ENCODE assay signal across 24 mouse cellular contexts in the genomic region with DNA sequence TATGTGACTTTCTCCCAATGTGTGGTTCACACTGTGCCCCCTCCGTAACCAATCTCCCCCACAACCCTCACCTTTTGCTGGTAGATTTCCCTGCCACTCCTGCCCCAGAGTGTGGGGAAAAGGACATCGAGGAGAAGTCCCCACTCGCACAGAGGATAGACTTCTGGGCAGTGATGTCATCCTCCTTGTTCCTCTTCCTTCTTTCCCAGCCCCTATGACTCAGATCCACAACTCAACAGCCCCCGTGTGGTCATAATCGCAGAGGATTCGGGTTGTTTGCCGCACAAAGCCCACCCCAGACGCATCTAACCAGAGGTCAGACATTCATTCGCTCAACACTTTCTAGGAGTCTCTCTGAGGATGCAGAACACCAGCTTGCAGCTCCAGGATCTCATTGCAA. TPM values are rescaled to one million over a fixed set of nuclear protein-coding genes. Genes with fewer than 3 reads are reported as not detected.
DNase-seq lines count a peak whose midpoint lies in the region; ATAC-seq and TF ChIP-seq lines count a peak whose summit lies in the region.
"Had no signal": no experiment of that assay in that cellular context is flagged by ENCODE, and none has a peak within 500 bp of the region (broad histone marks: within the 10 kb centered on the region; RNA-seq: fewer than 3 reads in every experiment).

No protein-coding gene starts in this region.

- intact Hi-C loops in heart, postnatal 10 days (cut with DNase I) = no loop called here

- no peaks in the 10 kb centered on the region for H3K9me3 ChIP-seq in heart, embryonic 13.5 days
- H3K9me3 ChIP-seq in heart, embryonic 12.5 days (replicated peaks) = no peaks in the 10 kb centered on the region
- H3K9me3 ChIP-seq: embryonic facial prominence, embryonic 15.5 days; limb, embryonic 15.5 days; lung, embryonic 15.5 days; midbrain, embryonic 13.5 days; neural tube, embryonic 12.5 days had no signal

- H3K36me3 ChIP-seq in heart, embryonic 13.5 days = no peaks in the 10 kb centered on the region
- no peaks in the 10 kb centered on the region for H3K36me3 ChIP-seq in heart, embryonic 12.5 days
- H3K36me3 ChIP-seq: embryonic facial prominence, embryonic 15.5 days; limb, embryonic 15.5 days; lung, embryonic 15.5 days; midbrain, embryonic 13.5 days had no signal

- WGBS in heart, embryonic 13.5 days = 56% methylated on average over 9 of the region's 9 CpGs
- 61% methylated on average over 9 of the region's 9 CpGs for WGBS in heart, embryonic 12.5 days
- 41% methylated on average over 9 of the region's 9 CpGs for WGBS in olfactory bulb, adult 2 months

- peaks cover 53% of the 10 kb centered on the region for H3K4me1 ChIP-seq in heart, embryonic 13.5 days
- peaks cover 52% of the 10 kb centered on the region for H3K4me1 ChIP-seq in heart, embryonic 12.5 days (replicated peaks)
- peaks cover 30% of the 10 kb centered on the region for H3K4me1 ChIP-seq in olfactory bulb, adult 2 months (ENCODE audit: control insufficient read depth, insufficient read depth, low read length)

- TF ChIP-seq CTCF in olfactory bulb, adult 2 months (IDR thresholded peaks at IDR 0.05; ENCODE audit: insufficient read depth, low read depth, low read length) = no peak

- H3K4me3 ChIP-seq in heart, embryonic 13.5 days = no peak overlapping the region
- no peak overlapping the region for H3K4me3 ChIP-seq in heart, embryonic 12.5 days
- H3K4me3 ChIP-seq in olfactory bulb, adult 2 months (ENCODE audit: insufficient read depth, low read depth, low read length) = no peak overlapping the region
- H3K4me3 ChIP-seq: embryonic facial prominence, embryonic 15.5 days; left cerebral cortex, adult 2 months; limb, embryonic 15.5 days; lung, embryonic 15.5 days; midbrain, embryonic 13.5 days; neural tube, embryonic 12.5 days had no signal

- TF ChIP-seq POLR2A in olfactory bulb, adult 2 months (IDR thresholded peaks at IDR 0.05; ENCODE audit: insufficient read depth, low read depth, low read length) = no peak

- no peaks in the 10 kb centered on the region for H3K27me3 ChIP-seq in heart, embryonic 13.5 days (replicated peaks)
- no peaks in the 10 kb centered on the region for H3K27me3 ChIP-seq in heart, embryonic 12.5 days (replicated peaks)
- H3K27me3 ChIP-seq: embryonic facial prominence, embryonic 15.5 days; limb, embryonic 15.5 days; lung, embryonic 15.5 days; midbrain, embryonic 13.5 days; neural tube, embryonic 12.5 days had no signal

- no peak overlapping the region for H3K4me2 ChIP-seq in heart, embryonic 13.5 days
- H3K4me2 ChIP-seq in heart, embryonic 12.5 days = no peak overlapping the region
- H3K4me2 ChIP-seq: embryonic facial prominence, embryonic 15.5 days; limb, embryonic 15.5 days; lung, embryonic 15.5 days; midbrain, embryonic 13.5 days; neural tube, embryonic 12.5 days had no signal

- H3K27ac ChIP-seq in heart, embryonic 13.5 days (replicated peaks) = no peak overlapping the region
- no peak overlapping the region for H3K27ac ChIP-seq in heart, embryonic 12.5 days (ENCODE audit: poor library complexity, severe bottlenecking)
- peak overlapping the region; percentile 33 for H3K27ac ChIP-seq in olfactory bulb, adult 2 months (ENCODE audit: insufficient read depth, low read depth, low read length)
- H3K27ac ChIP-seq: embryonic facial prominence, embryonic 15.5 days; kidney, postnatal 0 days; left cerebral cortex, adult 2 months; limb, embryonic 15.5 days; liver, embryonic 14.5 days; lung, embryonic 15.5 days; midbrain, embryonic 13.5 days; neural tube, embryonic 12.5 days had no signal

- no peak for ATAC-seq in heart, embryonic 13.5 days (ENCODE audit: extremely low read depth, insufficient number of reproducible peaks, low FRiP score, low TSS enrichment)
- no peak for ATAC-seq in heart, embryonic 12.5 days (ENCODE audit: insufficient number of reproducible peaks, low FRiP score)
- ATAC-seq in megakaryocyte, adult 5-6 weeks (ENCODE audit: poor library complexity, severe bottlenecking) = peak; percentile 71
- ATAC-seq: forebrain, embryonic 16.5 days; inflammation-experienced regulatory T-cells, adult 6 months; midbrain, embryonic 13.5 days had no signal

- H3K9ac ChIP-seq in heart, embryonic 13.5 days = 0 out of 2 replicates have a peak overlapping the region, but pooled peaks have one; percentile 7
- H3K9ac ChIP-seq in heart, embryonic 12.5 days = no peak overlapping the region
- H3K9ac ChIP-seq: embryonic facial prominence, embryonic 15.5 days; limb, embryonic 15.5 days; liver, embryonic 14.5 days; lung, embryonic 15.5 days; midbrain, embryonic 13.5 days; neural tube, embryonic 12.5 days had no signal

- DNase-seq in NIH3T3 (ENCODE audit: low read depth) = peak; percentile 25
- no peak for DNase-seq in cerebellum, adult 9-10 months
- no peak for DNase-seq in frontal cortex, adult 2 months (ENCODE audit: extremely low spot score in 1 of 2, low spot score in 1 of 2)
- no peak for DNase-seq in heart, postnatal 10 days
- DNase-seq: B cell, adult 2 months; gastrocnemius, postnatal 25 days; kidney, adult 2 months; layer of hippocampus, adult 9-11 months; left cerebral cortex, postnatal 4 days; thymus, postnatal 25 days had no signal

RNA-seq across cellular contexts. Expression of gene Cd276, which starts 3.2 kb away (rescaled TPM):
- polyA plus RNA-seq in heart, embryonic 13.5 days (2015; fragmentation: Nextera tagmentation; extraction: Ambion mirVana) = 32.1 and 34.1 TPM in 2 replicates
- polyA plus RNA-seq in heart, embryonic 12.5 days (2016; fragmentation: Nextera tagmentation; extraction: Ambion mirVana) = 39.2 and 42.4 TPM in 2 replicates
- total RNA-seq in megakaryocyte, adult 5-6 weeks (2015) = 0.11 and 0.40 TPM in 2 replicates
- total RNA-seq in megakaryocyte, adult 5-6 weeks (2017) = 0.12 and 0.40 TPM in 2 replicates
- polyA plus RNA-seq in olfactory bulb, adult 2 months (2012; ENCODE audit: insufficient read depth, insufficient read length, low replicate concordance, missing spikeins) = not detected in 2 replicates
- 15.8 and 16.2 TPM in 2 replicates for polyA plus RNA-seq in frontal cortex, adult 2 months (2012; rRNA removed)
- total RNA-seq in heart, postnatal 10 days (2021) = 10 to 100 TPM; 29.8 to 30.6 TPM
- polyA plus RNA-seq: inflammation-experienced regulatory T-cells, adult 6 months had no signal

RNA-seq across cellular contexts. Expression of gene Nptn, which starts 30.0 kb away (rescaled TPM):
- 119 and 124 TPM in 2 replicates for polyA plus RNA-seq in heart, embryonic 13.5 days (2015; fragmentation: Nextera tagmentation; extraction: Ambion mirVana)
- polyA plus RNA-seq in heart, embryonic 12.5 days (2016; fragmentation: Nextera tagmentation; extraction: Ambion mirVana) = 122 and 131 TPM in 2 replicates
- 493 and 520 TPM in 2 replicates for total RNA-seq in megakaryocyte, adult 5-6 weeks (2015)
- total RNA-seq in megakaryocyte, adult 5-6 weeks (2017) = 221 and 239 TPM in 2 replicates
- polyA plus RNA-seq in olfactory bulb, adult 2 months (2012; ENCODE audit: insufficient read depth, insufficient read length, low replicate concordance, missing spikeins) = 425 and 1,354 TPM in 2 replicates
- polyA plus RNA-seq in frontal cortex, adult 2 months (2012; rRNA removed) = 986 and 1,010 TPM in 2 replicates
- total RNA-seq in heart, postnatal 10 days (2021) = 100 to 1,000 TPM; 186 to 201 TPM

Comparison
In these comparisons a context has a peak if more than half of its experiments do, and no peak if none do; other contexts are left out.
1. RNA of gene Cd276, which starts 3.2 kb away (polyA plus RNA-seq): 39.2 to 42.4 TPM in heart, embryonic 12.5 days, 32.1 to 34.1 TPM in heart, embryonic 13.5 days and 15.8 to 16.2 TPM in frontal cortex, adult 2 months; not detected in olfactory bulb, adult 2 months; every median in the first group is over 10 times any median in the second.